Mouse (Mus musculus) hindbrain, embryonic 11.5 days (tissue): Measurements from ENCODE around the gene Fam49a. TPM values are rescaled to one million over a fixed set of nuclear protein-coding genes. Genes with fewer than 3 reads are reported as not detected.
A peak's percentile ranks its signal among the peaks of the same experiment; 100 is the strongest.

ENCODE experiments used
- ATAC-seq: fragments of 200-750 bp; cut with Nextera tagmentation; 2 replicates; pipeline ENCODE4 v1.8.0; 2017; ENCODE audit warnings: mild to moderate bottlenecking, moderate TSS enrichment, moderate library complexity; ENCODE audit not compliant: low FRiP score
- DNase-seq: peaks from one replicate; pipeline ENCODE4 v3.0.0-alpha.2; 2015; ENCODE audit warnings: low spot score
- H3K27ac ChIP-seq: fragments of 300-500 bp; sonication (generic); 2 replicates; pipeline ENCODE4 v1.5.1; 2014; ENCODE audit warnings: mild to moderate bottlenecking, low read depth, low read length
- H3K27me3 ChIP-seq: fragments of 300-500 bp; sonication (generic); 2 replicates; pipeline ENCODE4 v1.6.1; 2014; ENCODE audit warnings: mild to moderate bottlenecking, low read length, moderate library complexity, mixed read lengths; ENCODE audit not compliant: control insufficient read depth, insufficient read depth
- H3K36me3 ChIP-seq: fragments of 300-500 bp; sonication (generic); 2 replicates; pipeline ENCODE4 v1.6.1; 2014; ENCODE audit warnings: mild to moderate bottlenecking, low read length, moderate library complexity, mixed read lengths; ENCODE audit not compliant: control insufficient read depth, insufficient read depth
- H3K4me1 ChIP-seq: fragments of 300-500 bp; sonication (generic); replicated peaks from 2 replicates; pipeline ENCODE4 v1.6.1; 2014; ENCODE audit warnings: low read length, mixed read lengths; ENCODE audit not compliant: control insufficient read depth, insufficient read depth
- H3K4me2 ChIP-seq: fragments of 300-500 bp; sonication (generic); replicated peaks from 2 replicates; pipeline ENCODE4 v1.6.1; 2014; ENCODE audit warnings: mild to moderate bottlenecking, low read depth, low read length
- H3K4me3 ChIP-seq: fragments of 300-500 bp; sonication (generic); 2 replicates; pipeline ENCODE4 v1.5.1; 2014; ENCODE audit warnings: low read depth, low read length
- H3K9ac ChIP-seq: fragments of 300-500 bp; sonication (generic); 2 replicates; pipeline ENCODE4 v1.6.1; 2014; ENCODE audit warnings: low read depth, low read length
- H3K9me3 ChIP-seq: fragments of 300-500 bp; sonication (generic); 2 replicates; pipeline ENCODE4 v1.6.1; 2016; ENCODE audit warnings: low read length; ENCODE audit not compliant: control insufficient read depth
- WGBS: fragments of 180-500 bp; shearing (Covaris S2); extraction: QIAGEN DNeasy Blood & Tissue Kit; methylation state at CpG from one replicate; pipeline ENCODE4 v1.1.7; 2014; 5-methylcytosine and 5-hydroxymethylcytosine counted together
- polyA plus RNA-seq: library from polyadenylated mRNA; unstranded; fragments of >200 nt; fragmentation: Nextera tagmentation; extraction: Ambion mirVana; gene quantifications from 2 replicates; pipeline ENCODE4 v1.2.1, GENCODE M21; 2014

The Fam49a gene
- 24.1 and 26.6 TPM in 2 replicates for polyA plus RNA-seq

DNA sequence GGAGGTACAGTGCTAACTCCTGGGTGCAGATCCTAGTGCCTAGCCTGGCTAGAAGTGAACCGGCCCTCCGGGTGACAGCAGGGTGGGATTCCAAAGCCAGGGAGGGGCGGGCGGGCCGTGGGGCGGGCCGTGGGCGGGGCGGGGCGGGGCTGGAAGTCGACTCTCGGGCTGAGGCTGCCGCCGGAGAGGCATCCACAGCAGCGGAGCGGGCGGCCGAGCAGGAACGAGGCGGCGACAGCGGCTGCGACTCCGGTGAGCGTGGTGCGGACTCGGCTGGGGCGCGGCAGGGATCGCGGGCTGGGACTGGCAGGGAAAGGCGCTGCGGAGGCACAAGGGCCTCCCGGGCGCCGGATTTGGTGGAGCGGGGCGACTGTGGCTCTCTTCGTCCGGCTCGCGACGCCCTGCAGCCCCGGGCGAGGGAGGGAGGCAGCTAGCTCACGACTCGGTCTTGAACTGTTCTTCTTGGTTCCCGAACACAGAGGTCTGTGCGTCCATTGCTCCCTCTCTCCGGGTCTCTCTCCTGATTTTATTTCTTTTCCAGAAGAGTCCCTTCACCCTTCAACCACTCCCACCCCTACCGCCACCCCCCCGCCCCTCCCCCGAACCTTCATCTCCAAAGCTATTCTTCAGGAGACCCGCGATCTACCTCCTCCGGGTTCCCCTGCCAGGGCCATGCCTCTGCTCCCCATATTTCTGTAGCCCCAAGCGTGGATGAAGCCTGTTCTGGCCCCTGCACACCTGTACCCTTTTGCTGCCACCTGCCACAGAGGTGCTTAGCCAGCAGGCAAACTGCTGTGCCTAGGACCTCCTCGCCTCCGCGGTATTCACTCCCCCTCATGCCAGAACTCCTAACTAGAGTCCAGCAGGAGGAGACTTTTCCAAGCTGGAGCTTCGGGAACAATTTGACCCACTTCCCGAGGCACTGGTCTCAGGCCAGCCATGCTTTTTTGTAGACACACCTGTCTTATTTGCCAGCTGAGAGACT, at the start of gene Fam49a:
Gene Fam49a, plus strand, starts transcription at position 153 of the 985 bp plus-strand sequence.
- H3K4me1 ChIP-seq: peaks cover 4% of the 10 kb centered on the region; the same call in 1 of the 2 replicates
- H3K9me3 ChIP-seq: no peaks in the 10 kb centered on the region
- H3K36me3 ChIP-seq: no peaks in the 10 kb centered on the region
- H3K27ac ChIP-seq: 0 out of 2 replicates have a peak within 1 kb of the TSS, but pooled peaks have one; percentile 30
- under 1% methylated on average over 49 of the region's 62 CpGs for WGBS
- H3K4me3 ChIP-seq: peak within 1 kb of the TSS; percentile 64
- peak within 1 kb of the TSS; percentile 66 for H3K4me2 ChIP-seq
- peak; percentile 92 for ATAC-seq
- H3K27me3 ChIP-seq: no peaks in the 10 kb centered on the region
- peak within 1 kb of the TSS; percentile 85 for H3K9ac ChIP-seq
- peak; percentile 78 for DNase-seq

DNA sequence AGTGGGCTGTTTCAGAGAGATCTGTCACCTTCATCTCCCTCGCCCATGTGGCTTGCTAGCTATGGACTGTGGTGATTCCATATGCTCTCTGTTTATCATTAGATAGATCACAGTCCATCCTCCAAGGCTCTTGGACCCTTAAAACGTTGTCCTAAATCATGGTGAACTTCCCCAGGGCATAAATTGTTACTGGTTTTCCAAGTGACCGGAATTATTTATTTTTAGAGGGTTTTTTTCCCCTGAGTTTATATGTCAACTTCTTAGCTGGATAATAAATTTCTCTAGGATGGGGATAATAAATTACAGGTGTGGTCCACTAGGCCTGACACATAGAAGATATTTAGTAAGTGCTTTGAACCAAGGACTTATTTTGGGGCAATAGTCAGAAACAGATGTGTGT, 48.4 kb upstream of the Fam49a start:
- ATAC-seq (no peak), DNase-seq (no peak)
- H3K4me1 ChIP-seq: no peaks in the 10 kb centered on the region
- WGBS: 80% methylated on average over 3 of the region's 3 CpGs
- H3K4me2 ChIP-seq: no peak overlapping the region
- no peaks in the 10 kb centered on the region for H3K27me3 ChIP-seq
- H3K36me3 ChIP-seq: no peaks in the 10 kb centered on the region
- no peak overlapping the region for H3K4me3 ChIP-seq
- no peaks in the 10 kb centered on the region for H3K9me3 ChIP-seq
- no peak overlapping the region for H3K27ac ChIP-seq
- H3K9ac ChIP-seq: no peak overlapping the region

GRCm38 (mm10) chr12:12218947-12219346, 43.0 kb upstream of the Fam49a start:
- DNase-seq (no peak), ATAC-seq (no peak)
- Histone ChIP-seq H3K4me1 (no peaks in the 10 kb centered on the region), H3K27me3 (no peaks in the 10 kb centered on the region), H3K36me3 (no peaks in the 10 kb centered on the region), H3K27ac (no peak overlapping the region), H3K9ac (no peak overlapping the region), H3K4me3 (no peak overlapping the region), H3K4me2 (no peak overlapping the region), H3K9me3 (no peaks in the 10 kb centered on the region)
- 83% methylated on average over 5 of the region's 5 CpGs for WGBS

- Histone ChIP-seq H3K27ac (no peak overlapping the region), H3K9me3 (no peaks in the 10 kb centered on the region), H3K27me3 (no peaks in the 10 kb centered on the region), H3K4me2 (no peak overlapping the region), H3K9ac (no peak overlapping the region), H3K4me3 (no peak overlapping the region), H3K4me1 (no peaks in the 10 kb centered on the region), H3K36me3 (no peaks in the 10 kb centered on the region)
- ATAC-seq: no peak
- 86% methylated on average over 8 of the region's 8 CpGs for WGBS
- DNase-seq: no peak
These were observed 41.0 kb upstream of the Fam49a start for GRCm38 (mm10) chr12:12220755-12221496.

GRCm38 (mm10) chr12:12222585-12223290, 39.2 kb upstream of the Fam49a start:
- Histone ChIP-seq H3K9ac (no peak overlapping the region), H3K36me3 (no peaks in the 10 kb centered on the region), H3K27me3 (no peaks in the 10 kb centered on the region), H3K4me3 (no peak overlapping the region), H3K4me2 (no peak overlapping the region), H3K4me1 (no peaks in the 10 kb centered on the region), H3K27ac (no peak overlapping the region), H3K9me3 (no peaks in the 10 kb centered on the region)
- DNase-seq (no peak), ATAC-seq (no peak)
- 56% methylated on average over 9 of the region's 9 CpGs for WGBS

DNA sequence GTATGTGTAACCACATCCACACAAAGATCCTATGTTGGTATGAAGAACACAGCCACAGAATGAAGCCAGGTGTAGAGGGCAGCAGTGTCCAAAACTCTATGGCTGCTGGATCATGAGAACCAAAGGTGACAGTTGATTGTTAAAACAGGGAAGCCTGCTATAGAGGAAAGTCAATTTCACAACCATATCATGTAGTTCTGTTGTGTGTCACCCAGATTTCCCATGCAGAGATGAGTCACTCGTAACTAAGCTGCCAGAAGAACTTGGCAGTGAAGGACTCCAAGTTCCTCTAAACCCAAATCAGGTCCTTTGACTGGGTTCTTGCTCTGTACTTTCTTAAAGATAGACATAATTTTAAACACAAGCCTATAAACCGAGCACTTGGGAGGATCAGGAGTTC, 38.6 kb upstream of the Fam49a start:
- ATAC-seq: no peak
- Histone ChIP-seq H3K4me2 (no peak overlapping the region), H3K4me3 (no peak overlapping the region), H3K9ac (no peak overlapping the region), H3K9me3 (no peaks in the 10 kb centered on the region), H3K4me1 (no peaks in the 10 kb centered on the region), H3K27ac (no peak overlapping the region), H3K36me3 (no peaks in the 10 kb centered on the region), H3K27me3 (no peaks in the 10 kb centered on the region)
- DNase-seq: no peak
- WGBS: 90% methylated on average over 2 of the region's 2 CpGs

GRCm38 (mm10) chr12:12225706-12226105, 36.2 kb upstream of the Fam49a start:
- Histone ChIP-seq H3K4me3 (no peak overlapping the region), H3K36me3 (no peaks in the 10 kb centered on the region), H3K9me3 (no peaks in the 10 kb centered on the region), H3K9ac (no peak overlapping the region), H3K4me2 (no peak overlapping the region), H3K27ac (no peak overlapping the region), H3K4me1 (no peaks in the 10 kb centered on the region), H3K27me3 (no peaks in the 10 kb centered on the region)
- DNase-seq (no peak), ATAC-seq (peak; percentile 51)
- 61% methylated on average over 6 of the region's 6 CpGs for WGBS

DNA sequence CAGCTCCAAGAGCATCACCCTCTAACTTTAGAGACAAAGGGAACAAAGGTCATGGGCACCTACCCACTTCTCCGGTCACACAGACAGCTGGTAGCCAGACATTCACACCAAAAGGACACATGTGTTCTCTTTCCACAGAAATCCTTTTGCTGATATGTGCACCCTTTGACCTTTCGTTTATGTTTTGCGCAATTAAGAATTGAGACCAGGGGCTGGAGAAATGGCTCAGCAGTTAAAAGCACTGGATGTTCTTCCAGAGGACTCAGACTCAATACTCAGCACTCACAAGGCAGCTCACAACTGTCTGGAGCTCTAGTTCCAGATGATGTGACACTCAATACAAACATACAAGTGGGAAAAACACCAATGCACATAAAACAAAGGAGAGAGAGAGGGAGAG, 34.3 kb upstream of the Fam49a start:
- H3K4me2 ChIP-seq: no peak overlapping the region
- DNase-seq (no peak), ATAC-seq (no peak)
- H3K27me3 ChIP-seq: no peaks in the 10 kb centered on the region
- no peaks in the 10 kb centered on the region for H3K9me3 ChIP-seq
- H3K36me3 ChIP-seq: no peaks in the 10 kb centered on the region
- no peaks in the 10 kb centered on the region for H3K4me1 ChIP-seq
- no peak overlapping the region for H3K4me3 ChIP-seq
- no peak overlapping the region for H3K27ac ChIP-seq
- 83% methylated on average over 3 of the region's 3 CpGs for WGBS
- H3K9ac ChIP-seq: no peak overlapping the region
